Mouse (Mus musculus) limb, embryonic 15.5 days (tissue): Measurements from ENCODE around the gene Tbc1d16. TPM values are rescaled to one million over a fixed set of nuclear protein-coding genes. Genes with fewer than 3 reads are reported as not detected.
"Not testable (repeated sequence)": the region's sequence is repeated elsewhere in the genome, so short reads cannot be mapped to it uniquely, and the experiment has no call there.

Source experiments
- ATAC-seq: fragments of 200-750 bp; cut with Nextera tagmentation; 2 replicates; pipeline ENCODE4 v1.8.0; 2017; ENCODE audit warnings: low read depth, moderate TSS enrichment; ENCODE audit not compliant: insufficient number of reproducible peaks, low FRiP score, low TSS enrichment
- H3K27ac ChIP-seq: fragments of 300-500 bp; sonication (generic); 2 replicates; pipeline ENCODE4 v1.5.1; 2015; ENCODE audit warnings: moderate library complexity, mild to moderate bottlenecking, inconsistent platforms
- H3K27me3 ChIP-seq: fragments of 300-500 bp; sonication (generic); 2 replicates; pipeline ENCODE4 v1.6.1; 2015; ENCODE audit warnings: inconsistent platforms
- H3K36me3 ChIP-seq: fragments of 300-500 bp; sonication (generic); 2 replicates; pipeline ENCODE4 v1.6.1; 2015; ENCODE audit warnings: inconsistent platforms
- H3K4me1 ChIP-seq: fragments of 300-500 bp; sonication (generic); 2 replicates; pipeline ENCODE4 v1.6.1; 2015; ENCODE audit warnings: inconsistent platforms
- H3K4me2 ChIP-seq: fragments of 300-500 bp; sonication (generic); 2 replicates; pipeline ENCODE4 v1.6.1; 2015; ENCODE audit warnings: mild to moderate bottlenecking, inconsistent platforms
- H3K4me3 ChIP-seq: fragments of 300-500 bp; sonication (generic); 2 replicates; pipeline ENCODE4 v1.5.1; 2015; ENCODE audit warnings: mild to moderate bottlenecking, inconsistent platforms
- H3K9ac ChIP-seq: fragments of 300-500 bp; sonication (generic); 2 replicates; pipeline ENCODE4 v1.6.1; 2015; ENCODE audit warnings: inconsistent platforms
- H3K9me3 ChIP-seq: fragments of 300-500 bp; sonication (generic); 2 replicates; pipeline ENCODE4 v1.6.1; 2016; ENCODE audit warnings: inconsistent platforms
- WGBS: fragments of 180-500 bp; shearing (Covaris S2); methylation state at CpG from one replicate; pipeline ENCODE4 v1.1.7; 2015; 5-methylcytosine and 5-hydroxymethylcytosine counted together
- polyA plus RNA-seq: library from polyadenylated mRNA; unstranded; fragments of >200 nt; fragmentation: Nextera tagmentation; extraction: Ambion mirVana; gene quantifications from 2 replicates; pipeline ENCODE4 v1.2.1, GENCODE M21; 2015

The Tbc1d16 gene
- polyA plus RNA-seq, 1 experiment from 2014 or later, result 17.4 TPM

DNA sequence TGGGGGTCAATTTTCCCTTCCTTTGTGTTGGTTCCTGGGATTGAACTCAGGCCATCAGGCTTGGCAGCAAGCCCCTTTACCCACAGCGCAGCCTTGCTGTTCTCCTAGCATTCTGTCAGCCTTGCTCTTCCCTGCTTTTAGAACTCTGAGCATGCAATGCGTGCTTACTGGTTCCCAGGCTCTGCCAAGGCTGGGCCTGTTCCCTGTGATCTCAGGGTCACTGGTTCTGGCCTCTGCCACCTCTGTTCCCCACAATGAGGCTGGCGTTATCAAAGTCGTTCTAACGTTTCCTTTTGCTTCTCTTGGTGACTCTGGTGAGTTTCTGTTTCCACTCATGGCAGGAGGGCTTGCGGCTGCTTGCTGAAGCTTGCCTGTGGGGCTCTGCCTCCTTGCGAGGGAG, 110.4 kb downstream of the Tbc1d16 start:
- no peak overlapping the region for H3K4me3 ChIP-seq
- H3K4me2 ChIP-seq, result no peak overlapping the region
- ATAC-seq, result no peak
- 47% methylated on average over 7 of the region's 7 CpGs for WGBS
- peaks cover 8% of the 10 kb centered on the region for H3K4me1 ChIP-seq
- H3K36me3 ChIP-seq, result no peaks in the 10 kb centered on the region
- H3K9me3 ChIP-seq, result no peaks in the 10 kb centered on the region
- no peak overlapping the region for H3K9ac ChIP-seq
- H3K27ac ChIP-seq, result no peak overlapping the region
- H3K27me3 ChIP-seq, result no peaks in the 10 kb centered on the region

DNA sequence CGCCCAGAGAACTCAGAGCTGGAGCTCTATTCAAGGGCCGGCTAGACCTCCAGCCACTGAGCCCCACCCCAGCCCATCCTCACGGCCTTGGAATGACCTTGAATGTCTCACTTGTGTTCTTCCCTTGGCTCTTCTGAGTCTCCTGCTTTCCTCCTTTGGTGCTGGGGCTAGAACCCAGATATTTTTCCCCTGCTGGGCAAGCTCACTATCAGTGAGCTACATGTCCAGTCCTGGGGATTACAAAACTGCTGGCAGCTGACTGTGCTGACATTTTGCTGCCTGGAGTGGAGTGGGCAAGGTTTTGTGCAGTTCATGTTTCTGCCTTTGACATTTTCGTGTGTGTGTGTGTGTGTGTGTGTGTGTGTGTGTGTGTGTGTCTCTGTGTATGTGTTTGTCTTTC, 111.3 kb downstream of the Tbc1d16 start:
- H3K4me3 ChIP-seq, result no peak overlapping the region
- WGBS, result 73% methylated on average over 4 of the region's 4 CpGs
- no peaks in the 10 kb centered on the region for H3K27me3 ChIP-seq
- no peak overlapping the region for H3K9ac ChIP-seq
- H3K27ac ChIP-seq, result no peak overlapping the region
- H3K4me2 ChIP-seq, result no peak overlapping the region
- ATAC-seq, result no peak
- no peaks in the 10 kb centered on the region for H3K36me3 ChIP-seq
- H3K4me1 ChIP-seq, result peaks cover 8% of the 10 kb centered on the region
- no peaks in the 10 kb centered on the region for H3K9me3 ChIP-seq

DNA sequence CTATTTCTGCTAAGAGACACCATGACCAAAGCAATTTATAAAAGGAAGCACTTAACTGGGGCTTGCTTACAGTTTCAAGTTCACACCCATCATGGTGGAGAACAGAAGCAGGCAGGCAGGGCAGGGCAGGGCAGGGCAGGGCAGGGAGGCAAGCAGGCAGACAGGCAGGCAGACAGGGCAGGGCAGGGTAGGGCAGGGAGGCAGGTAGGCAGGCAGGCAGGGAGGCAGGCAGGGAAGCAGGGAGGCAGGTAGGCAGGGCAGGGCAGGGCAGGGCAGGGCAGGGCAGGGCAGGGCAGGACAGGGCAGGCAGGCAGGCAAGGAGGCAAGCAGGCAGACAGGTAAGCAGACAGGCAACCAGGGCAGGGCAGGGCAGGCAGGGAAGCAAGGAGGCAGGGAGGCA, 115.6 kb downstream of the Tbc1d16 start:
- Histone ChIP-seq H3K27me3 (no peaks in the 10 kb centered on the region), H3K4me1 (no peaks in the 10 kb centered on the region), H3K36me3 (no peaks in the 10 kb centered on the region), H3K9me3 (no peaks in the 10 kb centered on the region), H3K4me2 (no peak overlapping the region), H3K27ac (no peak overlapping the region), H3K4me3 (no peak overlapping the region), H3K9ac (no peak overlapping the region)
- no peak for ATAC-seq

DNA sequence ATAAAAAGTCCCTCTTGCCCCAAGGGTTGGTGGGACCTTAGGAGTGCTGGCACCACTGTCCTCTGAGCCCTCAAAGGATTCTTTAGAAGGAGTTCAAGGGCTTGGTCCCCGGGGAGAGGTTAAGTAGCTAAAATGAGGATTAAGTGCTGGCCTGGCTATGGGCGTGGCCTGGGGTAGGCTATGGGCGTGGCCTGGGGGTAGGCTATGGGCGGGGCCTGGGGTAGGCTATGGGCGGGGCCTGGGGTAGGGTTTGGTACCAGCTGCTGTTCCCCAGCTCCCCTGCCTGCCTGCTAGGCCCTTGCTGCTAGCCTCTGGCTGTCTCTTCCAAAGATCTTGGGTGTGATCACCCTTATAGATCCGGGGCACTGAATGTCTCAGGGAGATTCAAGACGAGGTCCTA, 117.0 kb downstream of the Tbc1d16 start:
- Histone ChIP-seq H3K4me1 (no peaks in the 10 kb centered on the region), H3K27me3 (no peaks in the 10 kb centered on the region), H3K4me3 (no peak overlapping the region), H3K4me2 (no peak overlapping the region), H3K9me3 (no peaks in the 10 kb centered on the region), H3K9ac (no peak overlapping the region), H3K27ac (no peak overlapping the region), H3K36me3 (no peaks in the 10 kb centered on the region)
- ATAC-seq, result no peak
- WGBS, result 11% methylated on average over 6 of the region's 7 CpGs

DNA sequence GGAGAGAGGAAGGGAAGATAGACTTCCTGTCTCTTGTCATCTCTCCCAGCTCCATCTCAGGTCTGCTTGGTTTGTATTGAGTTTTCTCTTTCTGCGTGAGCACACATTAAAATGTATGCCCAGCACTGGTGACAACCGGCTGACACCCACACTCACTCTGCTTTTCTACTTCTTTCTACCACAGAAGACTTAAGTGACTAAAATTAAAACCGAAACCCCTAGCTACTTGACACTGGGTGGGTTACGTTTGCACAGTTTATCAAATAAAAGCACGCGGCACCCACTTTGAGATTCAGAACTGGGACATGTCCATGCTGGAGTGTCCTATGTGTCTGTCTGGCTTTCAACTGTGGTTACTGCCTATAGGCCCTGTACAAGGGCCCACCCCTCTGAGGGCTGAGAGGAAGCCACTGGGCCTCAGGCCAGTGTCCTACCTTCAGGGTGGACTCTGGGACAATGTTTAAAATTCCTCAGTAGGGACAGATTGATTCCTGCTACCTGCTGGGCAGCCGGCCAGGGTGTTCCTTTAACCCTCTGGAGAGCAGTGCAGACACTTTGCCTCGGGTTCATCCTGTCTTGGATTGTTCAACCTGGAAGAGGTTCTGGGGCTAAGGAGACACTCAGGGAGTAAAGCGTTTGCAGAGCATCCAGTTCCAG, 118.8 kb downstream of the Tbc1d16 start:
- Histone ChIP-seq H3K27ac (no peak overlapping the region; the same call in 1 of the 2 replicates), H3K9me3 (no peaks in the 10 kb centered on the region), H3K4me1 (peaks cover 10% of the 10 kb centered on the region), H3K27me3 (no peaks in the 10 kb centered on the region), H3K4me3 (no peak overlapping the region), H3K9ac (no peak overlapping the region), H3K36me3 (no peaks in the 10 kb centered on the region), H3K4me2 (no peak overlapping the region)
- WGBS, result 73% methylated on average over 9 of the region's 9 CpGs
- no peak for ATAC-seq

DNA sequence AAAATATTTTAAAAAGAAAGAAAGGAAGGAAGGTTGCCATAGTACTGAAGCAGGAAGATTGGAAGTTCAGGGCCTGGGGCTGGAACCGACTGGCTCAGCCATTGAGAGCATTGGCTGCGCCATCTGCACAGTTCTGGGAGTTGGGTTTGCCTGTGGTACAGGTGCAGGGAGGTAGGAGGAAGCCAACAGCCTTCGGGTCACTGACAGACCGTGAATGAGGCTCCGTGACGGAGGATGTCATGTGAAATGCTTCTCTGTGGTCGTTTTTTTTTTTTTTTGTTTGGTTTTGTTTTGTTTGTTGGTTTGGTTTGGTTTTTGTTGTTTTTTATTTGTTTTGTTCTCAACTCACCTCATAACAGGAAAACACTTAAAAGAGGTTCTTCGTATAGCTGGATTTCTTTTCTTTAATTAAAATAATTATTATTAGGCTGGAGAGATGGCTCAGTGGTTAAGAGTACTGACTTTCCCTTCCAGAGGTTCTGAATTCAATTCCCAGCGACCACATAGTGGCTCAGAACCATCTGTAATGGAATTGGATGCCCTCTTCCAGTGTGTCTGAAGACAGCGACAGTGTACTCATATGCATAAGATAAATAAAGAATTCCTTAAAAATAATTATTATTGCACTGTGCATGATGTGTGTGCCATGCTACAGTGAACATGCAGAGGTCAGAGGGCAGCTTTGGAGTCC, 119.6 kb downstream of the Tbc1d16 start:
- Histone ChIP-seq H3K9ac (no peak overlapping the region), H3K4me3 (no peak overlapping the region), H3K27ac (no peak overlapping the region), H3K36me3 (no peaks in the 10 kb centered on the region), H3K4me2 (no peak overlapping the region), H3K4me1 (peaks cover 10% of the 10 kb centered on the region), H3K9me3 (no peaks in the 10 kb centered on the region), H3K27me3 (no peaks in the 10 kb centered on the region)
- 74% methylated on average over 10 of the region's 10 CpGs for WGBS
- ATAC-seq, result no peak

DNA sequence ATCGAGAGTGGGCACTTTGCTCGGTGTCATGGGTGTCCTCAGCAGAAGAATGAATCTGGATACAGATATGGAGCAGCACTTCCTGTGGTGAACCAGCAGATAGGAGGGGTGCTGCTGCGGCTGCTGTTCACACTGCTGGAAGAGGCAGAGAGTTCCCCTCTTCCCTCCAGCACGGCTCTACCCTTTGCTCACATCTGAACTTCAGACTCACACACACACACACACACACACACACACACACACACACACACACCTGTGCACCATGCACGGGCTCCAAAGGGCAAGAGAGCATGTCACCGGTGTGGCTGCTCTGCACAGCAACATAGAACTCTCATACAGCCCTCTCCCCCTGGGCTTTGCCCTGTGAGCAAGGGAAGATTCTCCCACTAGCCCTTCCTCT, 122.0 kb downstream of the Tbc1d16 start:
- H3K4me1 ChIP-seq, result peaks cover 10% of the 10 kb centered on the region
- H3K36me3 ChIP-seq, result no peaks in the 10 kb centered on the region
- H3K4me3 ChIP-seq, result no peak overlapping the region
- WGBS, result 52% methylated on average over 6 of the region's 6 CpGs
- ATAC-seq, result 0 out of 2 replicates have a peak, but pooled peaks have one; percentile 55
- H3K27ac ChIP-seq, result no peak overlapping the region
- no peak overlapping the region for H3K4me2 ChIP-seq
- H3K27me3 ChIP-seq, result no peaks in the 10 kb centered on the region
- H3K9ac ChIP-seq, result no peak overlapping the region
- H3K9me3 ChIP-seq, result no peaks in the 10 kb centered on the region

DNA sequence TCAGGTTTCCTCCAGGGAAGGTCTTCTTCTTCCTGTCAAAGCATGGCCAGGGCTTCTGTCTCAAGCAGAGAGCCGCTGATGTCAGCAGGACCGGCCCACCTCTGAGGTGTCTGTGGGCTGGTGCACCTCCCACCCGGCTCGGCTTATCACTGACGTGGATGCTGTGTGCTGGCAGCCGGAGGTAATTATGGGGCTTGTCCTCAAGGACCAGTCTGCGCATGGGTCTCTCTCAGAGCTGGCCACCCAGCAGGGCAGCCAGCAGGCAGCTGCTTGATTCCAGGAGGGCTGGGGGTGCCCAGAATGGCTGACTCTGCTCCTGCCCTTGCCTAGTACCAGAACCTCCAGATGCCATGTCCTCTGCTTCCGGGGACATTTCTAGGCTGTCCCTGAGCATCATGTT, 122.6 kb downstream of the Tbc1d16 start:
- H3K4me3 ChIP-seq, result no peak overlapping the region
- ATAC-seq, result no peak
- H3K27ac ChIP-seq, result no peak overlapping the region
- no peaks in the 10 kb centered on the region for H3K36me3 ChIP-seq
- no peaks in the 10 kb centered on the region for H3K27me3 ChIP-seq
- H3K9ac ChIP-seq, result no peak overlapping the region
- peaks cover 10% of the 10 kb centered on the region for H3K4me1 ChIP-seq
- H3K4me2 ChIP-seq, result no peak overlapping the region
- WGBS, result 35% methylated on average over 8 of the region's 8 CpGs
- no peaks in the 10 kb centered on the region for H3K9me3 ChIP-seq

DNA sequence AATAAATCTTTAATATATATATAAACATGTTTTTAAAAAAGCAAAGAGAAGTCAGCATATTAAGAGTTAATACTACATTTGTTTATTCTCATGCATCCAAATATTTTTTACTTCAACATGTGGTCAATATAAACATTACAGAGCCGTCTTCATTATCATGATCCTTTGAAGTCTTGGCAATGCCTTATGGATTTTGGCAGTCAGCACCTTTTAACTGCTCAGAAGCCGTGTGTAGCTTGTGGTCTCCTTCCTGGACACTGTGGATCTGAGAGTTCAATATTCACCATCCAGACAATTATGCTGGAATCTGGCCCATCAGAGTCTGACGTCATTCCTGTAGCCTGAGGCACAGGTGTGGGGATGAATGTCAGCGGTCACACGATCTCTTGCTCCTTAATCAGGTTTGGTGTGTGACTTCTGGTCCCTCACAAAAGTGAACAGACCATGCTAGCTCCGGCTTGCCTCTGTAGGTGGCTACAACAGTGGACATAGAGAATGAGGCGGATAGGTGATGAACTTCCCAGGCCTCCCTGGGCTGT, 123.2 kb downstream of the Tbc1d16 start:
- H3K4me1 ChIP-seq, result peaks cover 10% of the 10 kb centered on the region
- H3K36me3 ChIP-seq, result no peaks in the 10 kb centered on the region
- 50% methylated on average over 7 of the region's 7 CpGs for WGBS
- H3K27ac ChIP-seq, result no peak overlapping the region
- no peak for ATAC-seq
- no peak overlapping the region for H3K9ac ChIP-seq
- no peaks in the 10 kb centered on the region for H3K27me3 ChIP-seq
- no peak overlapping the region for H3K4me3 ChIP-seq
- no peaks in the 10 kb centered on the region for H3K9me3 ChIP-seq
- no peak overlapping the region for H3K4me2 ChIP-seq

DNA sequence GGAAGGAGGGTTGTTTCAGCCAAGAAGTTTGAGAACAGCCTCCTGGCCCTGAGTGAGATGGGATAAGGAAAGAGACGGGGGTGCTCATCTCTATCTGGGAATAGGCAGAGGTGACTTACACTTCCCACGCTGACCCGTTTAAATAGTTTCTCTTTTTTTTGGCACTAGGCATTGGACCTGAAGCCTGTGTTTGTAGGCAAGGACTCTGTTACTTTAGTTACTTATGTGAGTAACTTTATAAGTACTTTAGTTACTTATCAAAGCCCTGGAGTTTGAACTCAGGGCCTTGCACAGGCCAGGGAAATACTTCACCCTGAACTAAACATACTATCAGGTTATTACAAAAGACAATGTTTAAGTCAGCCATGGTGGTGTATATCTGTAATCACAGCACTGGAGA, 124.3 kb downstream of the Tbc1d16 start:
- WGBS, result 81% methylated on average over 3 of the region's 3 CpGs

DNA sequence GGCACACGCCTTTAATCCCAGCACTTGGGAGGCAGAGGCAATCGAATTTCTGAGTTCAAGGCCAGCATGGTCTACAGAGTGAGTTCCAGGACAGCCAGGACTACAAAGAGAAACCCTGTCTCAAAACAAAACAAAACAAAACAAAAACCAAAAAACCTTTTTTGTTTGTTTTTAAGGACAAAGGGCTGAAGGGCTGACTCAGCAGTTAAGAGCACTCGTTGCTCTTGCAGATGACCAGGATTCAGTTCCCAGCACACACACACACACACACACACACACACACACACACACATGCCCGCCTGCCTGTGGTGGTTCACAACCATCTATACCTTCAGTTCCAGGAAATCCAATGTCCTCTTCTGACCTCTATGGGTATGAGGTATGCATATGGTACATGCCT, 127.9 kb downstream of the Tbc1d16 start:
- H3K4me2 ChIP-seq, H3K36me3 ChIP-seq, H3K27ac ChIP-seq, H3K27me3 ChIP-seq, H3K9me3 ChIP-seq, ATAC-seq, H3K9ac ChIP-seq, H3K4me3 ChIP-seq, H3K4me1 ChIP-seq: not testable (repeated sequence)
- 62% methylated on average over 4 of the region's 4 CpGs for WGBS

More for the DNA sequence above, 124.3 kb downstream of the Tbc1d16 start:
- Histone ChIP-seq H3K27me3 (no peaks in the 10 kb centered on the region), H3K4me3 (no peak overlapping the region), H3K4me1 (peaks cover 10% of the 10 kb centered on the region), H3K27ac (no peak overlapping the region), H3K9me3 (no peaks in the 10 kb centered on the region), H3K9ac (no peak overlapping the region), H3K4me2 (no peak overlapping the region), H3K36me3 (no peaks in the 10 kb centered on the region)
- ATAC-seq, result no peak

DNA sequence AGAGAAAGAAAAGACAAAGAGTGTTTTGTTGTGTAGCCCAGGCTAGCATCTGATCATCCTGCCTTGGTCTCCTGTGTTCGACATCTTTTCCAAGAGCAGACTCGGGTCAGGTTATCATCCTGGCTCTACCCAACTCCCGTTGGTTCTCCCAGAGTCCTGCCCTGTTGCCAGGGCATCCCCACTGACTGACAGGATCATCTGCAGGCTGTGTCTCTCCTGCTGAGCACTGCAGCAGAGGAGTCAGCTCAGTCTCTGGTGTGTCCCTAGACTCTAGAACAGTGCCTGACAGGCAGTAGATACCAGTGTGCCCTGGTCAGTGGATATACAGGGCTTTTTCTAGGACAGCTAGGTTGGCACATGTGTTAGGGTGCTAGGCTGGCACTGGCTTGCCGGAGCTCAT, 130.1 kb downstream of the Tbc1d16 start:
- Histone ChIP-seq H3K9ac (no peak overlapping the region), H3K36me3 (no peaks in the 10 kb centered on the region), H3K4me3 (no peak overlapping the region), H3K9me3 (no peaks in the 10 kb centered on the region), H3K4me1 (no peaks in the 10 kb centered on the region), H3K4me2 (no peak overlapping the region), H3K27me3 (peaks cover 3% of the 10 kb centered on the region; the same call in 1 of the 2 replicates), H3K27ac (no peak overlapping the region)
- ATAC-seq, result no peak
- 63% methylated on average over 4 of the region's 4 CpGs for WGBS
